Mouse (Mus musculus) mature B cell (primary cell): ENCODE results near the gene Atp6v0e.

ENCODE experiments used
- in situ Hi-C: fragments of 300-500 bp; cut with MboI; formaldehyde crosslinking; loops from 2 replicates; pipeline ENCODE4 v1.14.3; 2019

Atp6v0e gene

GRCm38 (mm10) chr17:26662978-26663683 is at the start of gene Atp6v0e:
Gene Atp6v0e, plus strand, starts transcription at chr17:26663231.
- in situ Hi-C loops = no loop called here

GRCm38 (mm10) chr17:26614286-26614685 is 48.7 kb upstream of the Atp6v0e start:
- in situ Hi-C loops = no loop called here

GRCm38 (mm10) chr17:26614708-26615486 is 48.1 kb upstream of the Atp6v0e start:
- in situ Hi-C loops = no loop called here

GRCm38 (mm10) chr17:26616696-26617095 is 46.3 kb upstream of the Atp6v0e start:
- in situ Hi-C loops = no loop called here

GRCm38 (mm10) chr17:26618498-26618897 is 44.5 kb upstream of the Atp6v0e start:
- in situ Hi-C loops = no loop called here

GRCm38 (mm10) chr17:26619577-26619976 is 43.5 kb upstream of the Atp6v0e start:
- in situ Hi-C loops = no loop called here

- in situ Hi-C loops = no loop called here
Observed at GRCm38 (mm10) chr17:26620292-26620691, 42.7 kb upstream of the Atp6v0e start.

- in situ Hi-C loops = no loop called here
Observed at GRCm38 (mm10) chr17:26620786-26621766, 42.0 kb upstream of the Atp6v0e start.

- in situ Hi-C loops = no loop called here
Observed at GRCm38 (mm10) chr17:26621912-26622311, 41.1 kb upstream of the Atp6v0e start.

- in situ Hi-C loops = no loop called here
Observed at GRCm38 (mm10) chr17:26623991-26624390, 39.0 kb upstream of the Atp6v0e start.

- in situ Hi-C loops = loop anchor here (25.0 kb wide), 1 partner anchor 88 kb away; no protein-coding TSS in a partner anchor
Observed at GRCm38 (mm10) chr17:26624999-26625398, 38.0 kb upstream of the Atp6v0e start.

GRCm38 (mm10) chr17:26625521-26626010 is 37.5 kb upstream of the Atp6v0e start:
- in situ Hi-C loops = loop anchor here (25.0 kb wide), 1 partner anchor 88 kb away; no protein-coding TSS in a partner anchor

- in situ Hi-C loops = loop anchor here (25.0 kb wide), 1 partner anchor 91 kb away; no protein-coding TSS in a partner anchor
Observed at GRCm38 (mm10) chr17:26628479-26628878, 34.6 kb upstream of the Atp6v0e start.

- in situ Hi-C loops = loop anchor here (25.0 kb wide), 1 partner anchor 92 kb away; no protein-coding TSS in a partner anchor
Observed at GRCm38 (mm10) chr17:26628936-26629335, 34.1 kb upstream of the Atp6v0e start.

GRCm38 (mm10) chr17:26631811-26632327 is 31.2 kb upstream of the Atp6v0e start:
- in situ Hi-C loops = loop anchor here (25.0 kb wide), 1 partner anchor 95 kb away; no protein-coding TSS in a partner anchor

GRCm38 (mm10) chr17:26633186-26633585 is 29.8 kb upstream of the Atp6v0e start:
- in situ Hi-C loops = loop anchor here (25.0 kb wide), 1 partner anchor 96 kb away; no protein-coding TSS in a partner anchor

- in situ Hi-C loops = loop anchor here (25.0 kb wide), 1 partner anchor 97 kb away; no protein-coding TSS in a partner anchor
Observed at GRCm38 (mm10) chr17:26633926-26634325, 29.1 kb upstream of the Atp6v0e start.

GRCm38 (mm10) chr17:26634539-26634938 is 28.5 kb upstream of the Atp6v0e start:
- in situ Hi-C loops = loop anchor here (25.0 kb wide), 1 partner anchor 97 kb away; no protein-coding TSS in a partner anchor

GRCm38 (mm10) chr17:26635951-26636350 is 27.1 kb upstream of the Atp6v0e start:
- in situ Hi-C loops = loop anchor here (5.0 to 25.0 kb wide), 2 partner anchors 99 to 174 kb away; no protein-coding TSS in a partner anchor

- in situ Hi-C loops = loop anchor here (5.0 to 25.0 kb wide), 2 partner anchors 101 to 176 kb away; no protein-coding TSS in a partner anchor
Observed at GRCm38 (mm10) chr17:26637851-26638250, 25.2 kb upstream of the Atp6v0e start.

GRCm38 (mm10) chr17:26638655-26639054 is 24.4 kb upstream of the Atp6v0e start:
- in situ Hi-C loops = loop anchor here (5.0 to 25.0 kb wide), 2 partner anchors 101 to 176 kb away; no protein-coding TSS in a partner anchor
